Mouse (Mus musculus) stomach, postnatal 0 days (tissue): ENCODE data around the gene Prkce.

ENCODE experiments used
- CTCF ChIP-seq: IDR thresholded peaks from 2 replicates; pipeline ENCODE4 v1.5.1; 2016; ENCODE audit warnings: antibody characterized with exemption, low read depth, mild to moderate bottlenecking, moderate library complexity
- EP300 ChIP-seq: optimal IDR thresholded peaks from 2 replicates; pipeline ENCODE3; 2016; ENCODE audit warnings: antibody characterized with exemption

DNA sequence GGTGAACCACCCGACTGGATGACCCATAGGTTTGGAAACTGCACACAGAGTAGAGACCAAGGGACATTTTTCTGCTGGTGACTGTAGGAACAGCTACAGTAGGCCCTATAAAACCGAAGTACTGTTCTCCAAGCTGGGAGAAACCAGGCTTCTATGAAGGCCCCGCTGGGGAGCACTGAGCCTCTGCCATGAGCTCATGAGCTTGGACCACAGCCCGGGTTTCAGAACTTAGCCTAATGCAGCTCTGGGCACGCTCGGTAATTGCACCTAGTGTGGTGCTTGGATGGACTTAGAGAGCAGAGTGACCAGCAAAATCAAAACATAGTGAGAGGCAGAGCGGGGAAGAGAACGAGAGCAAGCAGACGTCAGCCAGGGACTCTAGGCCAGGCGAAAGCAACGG, 134.7 kb downstream of the Prkce start:
- TF ChIP-seq EP300, result no peak
- no peak for TF ChIP-seq CTCF
